Mouse (Mus musculus) heart, postnatal 36 days (tissue): ENCODE data around the gene Tmem200c. TPM values are rescaled to one million over a fixed set of nuclear protein-coding genes. Genes with fewer than 3 reads are reported as not detected.

Source experiments
- DNase-seq, 2 experiments: peaks; one replicate each; pipeline ENCODE4 v3.0.0; 2021 to 2022
- intact Hi-C: fragments of 180-260 bp; cut with DNase I; formaldehyde crosslinking; loops from one replicate; pipeline ENCODE4 v1.15.1; 2025
- total RNA-seq, 2 experiments: library from RNA; stranded (reverse); gene quantifications; 2 replicates each; pipeline ENCODE4 v1.2.3; 2021

The Tmem200c gene
- total RNA-seq, 2 experiments from 2014 or later, result not detected

GRCm38 (mm10) chr17:68890672-68891071 is 64.2 kb downstream of the Tmem200c start:
- intact Hi-C loops, result no loop called here
- DNase-seq, result no peak

Other genes starting within 250 kb of the Tmem200c start
- gene Epb41l3, start 249.1 kb downstream of the Tmem200c start, total RNA-seq, result 10 to 100 TPM; 13.2 to 15.6 TPM